Mouse (Mus musculus) stomach, embryonic 15.5 days (tissue): ENCODE data around the gene Hs6st3. TPM values are rescaled to one million over a fixed set of nuclear protein-coding genes. Genes with fewer than 3 reads are reported as not detected.

Experiments used
- ATAC-seq: fragments of 200-750 bp; cut with Nextera tagmentation; 2 replicates; pipeline ENCODE4 v1.8.0; 2017; ENCODE audit warnings: low read depth, moderate number of reproducible peaks, moderate TSS enrichment; ENCODE audit not compliant: insufficient read depth, low FRiP score
- H3K27ac ChIP-seq: fragments of 300-500 bp; sonication (generic); 2 replicates; pipeline ENCODE4 v1.5.1; 2015; ENCODE audit warnings: mild to moderate bottlenecking, inconsistent platforms
- H3K27me3 ChIP-seq: fragments of 300-500 bp; sonication (generic); replicated peaks from 2 replicates; pipeline ENCODE4 v1.6.1; 2015; ENCODE audit warnings: inconsistent platforms
- H3K36me3 ChIP-seq: fragments of 300-500 bp; sonication (generic); 2 replicates; pipeline ENCODE4 v1.6.1; 2015; ENCODE audit warnings: inconsistent platforms
- H3K4me1 ChIP-seq: fragments of 300-500 bp; sonication (generic); 2 replicates; pipeline ENCODE4 v1.6.1; 2015; ENCODE audit warnings: inconsistent platforms
- H3K4me2 ChIP-seq: fragments of 300-500 bp; sonication (generic); 2 replicates; pipeline ENCODE4 v1.6.1; 2015; ENCODE audit warnings: mild to moderate bottlenecking, inconsistent platforms
- H3K4me3 ChIP-seq: fragments of 300-500 bp; sonication (generic); replicated peaks from 2 replicates; pipeline ENCODE4 v1.5.1; 2015; ENCODE audit warnings: inconsistent platforms
- H3K9ac ChIP-seq: fragments of 300-500 bp; sonication (generic); 2 replicates; pipeline ENCODE4 v1.6.1; 2015; ENCODE audit warnings: inconsistent platforms
- H3K9me3 ChIP-seq: fragments of 300-500 bp; sonication (generic); 2 replicates; pipeline ENCODE4 v1.6.1; 2016; ENCODE audit warnings: inconsistent platforms
- WGBS: fragments of 180-500 bp; shearing (Covaris S2); methylation state at CpG from one replicate; pipeline ENCODE4 v1.1.7; 2015; 5-methylcytosine and 5-hydroxymethylcytosine counted together
- polyA plus RNA-seq: library from polyadenylated mRNA; unstranded; fragments of >200 nt; fragmentation: Nextera tagmentation; extraction: Ambion mirVana; gene quantifications from 2 replicates; pipeline ENCODE4 v1.2.1, GENCODE M21; 2015

Gene Hs6st3
- polyA plus RNA-seq, 1 experiment from 2014 or later: 0.19 TPM

DNA sequence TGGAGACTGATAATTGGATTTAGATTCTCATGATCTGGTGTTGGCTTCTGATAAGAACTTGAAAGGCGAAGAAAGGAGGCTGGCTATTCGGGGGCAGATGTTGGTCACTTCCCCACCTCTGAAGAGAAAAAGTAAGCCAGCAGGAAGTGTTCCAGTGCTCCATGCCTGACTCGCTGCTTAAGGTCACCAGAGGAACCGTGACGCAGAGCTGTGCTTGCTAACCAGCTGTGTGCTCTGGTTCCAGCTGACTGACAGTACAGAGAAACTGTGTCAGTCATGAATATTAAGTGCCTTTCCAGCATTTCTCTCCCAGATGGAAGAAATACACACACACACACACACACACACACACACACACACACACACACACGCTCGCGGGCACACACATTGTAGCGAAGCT is 694.8 kb downstream of the Hs6st3 start:
- H3K27ac ChIP-seq: no peak overlapping the region
- H3K9me3 ChIP-seq: no peaks in the 10 kb centered on the region
- 0 out of 2 replicates have a peak, but pooled peaks cover 4% of the 10 kb centered on the region for H3K4me1 ChIP-seq
- no peak overlapping the region for H3K9ac ChIP-seq
- H3K27me3 ChIP-seq: no peaks in the 10 kb centered on the region
- no peak for ATAC-seq
- H3K4me3 ChIP-seq: no peak overlapping the region
- 54% methylated on average over 9 of the region's 9 CpGs for WGBS
- H3K36me3 ChIP-seq: no peaks in the 10 kb centered on the region
- no peak overlapping the region for H3K4me2 ChIP-seq

DNA sequence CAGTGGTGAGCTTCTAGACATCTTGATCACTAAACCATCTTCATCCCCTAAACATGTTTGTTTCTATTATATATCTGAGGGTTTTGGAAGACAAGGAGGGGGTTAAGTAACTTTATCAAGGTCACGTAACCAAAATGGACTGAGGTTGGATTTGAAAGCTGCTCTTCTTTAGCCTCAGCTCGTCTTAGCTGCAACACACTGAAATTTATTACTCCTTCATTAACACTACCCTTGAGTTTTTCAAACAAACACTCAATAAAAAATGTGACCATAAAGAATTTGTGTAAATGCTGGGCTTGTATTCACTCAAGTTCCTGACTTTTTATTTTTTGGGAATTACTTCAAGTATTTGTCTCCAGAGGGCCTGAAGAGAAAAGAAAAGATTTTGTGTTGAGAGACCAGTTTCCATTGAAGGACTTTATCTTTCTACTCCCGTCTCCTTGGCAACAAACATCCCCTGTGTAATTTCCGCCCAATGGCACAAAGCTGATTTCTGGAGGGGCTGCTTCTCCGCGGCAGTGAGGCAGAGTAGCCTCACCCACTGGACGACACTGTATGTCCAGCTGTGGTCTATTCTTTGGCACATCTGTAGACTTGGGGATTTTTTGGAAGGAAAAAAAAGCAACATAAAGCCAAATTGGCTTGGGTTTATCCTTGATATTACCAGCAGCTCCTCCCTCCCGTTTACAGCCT is 696.0 kb downstream of the Hs6st3 start:
- Histone ChIP-seq H3K36me3 (no peaks in the 10 kb centered on the region), H3K4me2 (no peak overlapping the region), H3K9ac (no peak overlapping the region), H3K27ac (no peak overlapping the region), H3K9me3 (no peaks in the 10 kb centered on the region), H3K4me1 (0 out of 2 replicates have a peak, but pooled peaks cover 4% of the 10 kb centered on the region), H3K4me3 (no peak overlapping the region), H3K27me3 (no peaks in the 10 kb centered on the region)
- 48% methylated on average over 8 of the region's 8 CpGs for WGBS
- ATAC-seq: no peak

- H3K27me3 ChIP-seq: no peaks in the 10 kb centered on the region
- H3K9me3 ChIP-seq: no peaks in the 10 kb centered on the region
- no peak overlapping the region for H3K4me3 ChIP-seq
- no peak overlapping the region for H3K27ac ChIP-seq
- 87% methylated on average over 3 of the region's 3 CpGs for WGBS
- H3K4me2 ChIP-seq: no peak overlapping the region
- H3K36me3 ChIP-seq: no peaks in the 10 kb centered on the region
- ATAC-seq: no peak
- 0 out of 2 replicates have a peak, but pooled peaks cover 4% of the 10 kb centered on the region for H3K4me1 ChIP-seq
- H3K9ac ChIP-seq: no peak overlapping the region
These were observed 697.9 kb downstream of the Hs6st3 start for GRCm38 (mm10) chr14:119836051-119836450.

GRCm38 (mm10) chr14:119847540-119847939 is 709.4 kb downstream of the Hs6st3 start:
- 62% methylated on average over 12 of the region's 12 CpGs for WGBS
- Histone ChIP-seq H3K4me1 (no peaks in the 10 kb centered on the region), H3K4me3 (no peak overlapping the region), H3K9me3 (no peaks in the 10 kb centered on the region), H3K27me3 (no peaks in the 10 kb centered on the region), H3K9ac (no peak overlapping the region), H3K27ac (no peak overlapping the region), H3K36me3 (no peaks in the 10 kb centered on the region), H3K4me2 (no peak overlapping the region)
- no peak for ATAC-seq

DNA sequence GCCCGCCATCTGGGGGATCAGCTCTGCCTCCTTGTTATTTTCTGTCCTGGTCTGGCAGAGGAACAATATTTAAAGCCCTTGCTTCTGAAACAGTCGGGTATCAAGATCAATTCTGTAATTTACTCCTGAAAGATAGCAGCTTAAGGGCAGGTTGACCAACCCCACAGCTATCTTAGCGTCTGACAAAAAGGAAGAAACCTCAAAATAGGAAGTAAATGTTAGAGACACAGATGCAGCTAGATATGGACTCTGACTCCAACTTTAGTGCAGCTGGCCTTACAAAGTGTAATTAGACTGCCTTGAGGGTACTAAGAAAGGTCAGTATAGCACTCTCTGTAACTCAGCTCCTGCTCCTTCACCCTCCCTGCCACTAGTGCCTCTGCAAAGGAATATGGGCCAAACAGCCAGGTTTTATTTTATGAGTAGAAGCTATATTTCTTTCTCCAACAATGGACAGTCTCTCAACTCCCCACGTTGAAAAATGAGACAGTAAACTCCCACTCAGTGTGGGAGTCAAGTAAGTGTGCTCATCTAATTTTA is 710.7 kb downstream of the Hs6st3 start:
- WGBS: 61% methylated on average over 4 of the region's 4 CpGs

GRCm38 (mm10) chr14:119849338-119849737 is 711.2 kb downstream of the Hs6st3 start:
- no peak overlapping the region for H3K9ac ChIP-seq
- 65% methylated on average over 7 of the region's 7 CpGs for WGBS
- H3K9me3 ChIP-seq: no peaks in the 10 kb centered on the region
- H3K27ac ChIP-seq: no peak overlapping the region
- no peak for ATAC-seq
- no peak overlapping the region for H3K4me2 ChIP-seq
- H3K4me1 ChIP-seq: no peaks in the 10 kb centered on the region
- H3K36me3 ChIP-seq: no peaks in the 10 kb centered on the region
- H3K4me3 ChIP-seq: no peak overlapping the region
- H3K27me3 ChIP-seq: no peaks in the 10 kb centered on the region

More for the DNA sequence above, 710.7 kb downstream of the Hs6st3 start:
- no peak overlapping the region for H3K27ac ChIP-seq
- no peaks in the 10 kb centered on the region for H3K27me3 ChIP-seq
- no peak overlapping the region for H3K9ac ChIP-seq
- no peak for ATAC-seq
- H3K9me3 ChIP-seq: no peaks in the 10 kb centered on the region
- H3K36me3 ChIP-seq: no peaks in the 10 kb centered on the region
- H3K4me1 ChIP-seq: no peaks in the 10 kb centered on the region
- no peak overlapping the region for H3K4me2 ChIP-seq
- H3K4me3 ChIP-seq: no peak overlapping the region

- no peak for ATAC-seq
- WGBS: 18% methylated on average over 5 of the region's 5 CpGs
- no peaks in the 10 kb centered on the region for H3K4me1 ChIP-seq
- H3K36me3 ChIP-seq: no peaks in the 10 kb centered on the region
- H3K9me3 ChIP-seq: no peaks in the 10 kb centered on the region
- no peak overlapping the region for H3K9ac ChIP-seq
- H3K27ac ChIP-seq: no peak overlapping the region
- no peak overlapping the region for H3K4me3 ChIP-seq
- no peak overlapping the region for H3K4me2 ChIP-seq
- no peaks in the 10 kb centered on the region for H3K27me3 ChIP-seq
These were observed 714.0 kb downstream of the Hs6st3 start for GRCm38 (mm10) chr14:119852139-119852538.

- Histone ChIP-seq H3K36me3 (no peaks in the 10 kb centered on the region), H3K27ac (no peak overlapping the region), H3K4me3 (no peak overlapping the region), H3K9me3 (no peaks in the 10 kb centered on the region), H3K4me2 (no peak overlapping the region), H3K27me3 (no peaks in the 10 kb centered on the region), H3K9ac (no peak overlapping the region), H3K4me1 (no peaks in the 10 kb centered on the region)
- WGBS: 57% methylated on average over 23 of the region's 23 CpGs
- ATAC-seq: no peak
These were observed 719.5 kb downstream of the Hs6st3 start for GRCm38 (mm10) chr14:119857338-119858291.

- Histone ChIP-seq H3K4me2 (no peak overlapping the region), H3K27ac (no peak overlapping the region), H3K4me3 (no peak overlapping the region), H3K36me3 (no peaks in the 10 kb centered on the region), H3K27me3 (no peaks in the 10 kb centered on the region), H3K9ac (no peak overlapping the region), H3K4me1 (no peaks in the 10 kb centered on the region), H3K9me3 (no peaks in the 10 kb centered on the region)
- WGBS: 92% methylated on average over 4 of the region's 4 CpGs
- no peak for ATAC-seq
These were observed 735.5 kb downstream of the Hs6st3 start for GRCm38 (mm10) chr14:119873617-119874016.

- Histone ChIP-seq H3K9ac (no peak overlapping the region), H3K27me3 (no peaks in the 10 kb centered on the region), H3K9me3 (no peaks in the 10 kb centered on the region), H3K4me3 (no peak overlapping the region), H3K27ac (no peak overlapping the region), H3K4me2 (no peak overlapping the region), H3K36me3 (no peaks in the 10 kb centered on the region), H3K4me1 (no peaks in the 10 kb centered on the region)
- ATAC-seq: no peak
- WGBS: 90% methylated on average over 8 of the region's 8 CpGs
These were observed 754.8 kb downstream of the Hs6st3 start for GRCm38 (mm10) chr14:119892922-119893321.

DNA sequence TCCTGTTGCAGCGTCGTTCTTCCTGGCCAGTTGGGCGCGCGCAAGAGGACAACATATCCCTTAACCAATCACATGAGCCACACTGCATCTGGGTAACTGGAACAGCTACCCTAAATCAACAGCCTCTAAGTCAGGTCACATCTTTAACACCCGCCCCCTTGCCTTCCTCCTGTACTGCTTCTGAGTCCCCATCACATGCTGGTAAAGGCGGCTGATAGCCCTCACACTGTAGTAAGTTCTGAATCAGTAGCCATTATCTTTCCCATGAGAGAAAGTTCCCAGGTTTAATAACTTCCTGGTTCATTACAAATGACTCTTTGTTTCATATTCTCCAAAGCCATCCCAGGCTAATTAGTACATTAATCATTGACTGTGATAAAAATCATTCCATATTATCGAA is 757.0 kb downstream of the Hs6st3 start:
- H3K36me3 ChIP-seq: no peaks in the 10 kb centered on the region
- H3K27me3 ChIP-seq: no peaks in the 10 kb centered on the region
- no peaks in the 10 kb centered on the region for H3K9me3 ChIP-seq
- ATAC-seq: no peak
- H3K4me3 ChIP-seq: no peak overlapping the region
- H3K9ac ChIP-seq: no peak overlapping the region
- 85% methylated on average over 8 of the region's 8 CpGs for whole genome bisulfite sequencing
- H3K4me1 ChIP-seq: no peaks in the 10 kb centered on the region
- no peak overlapping the region for H3K4me2 ChIP-seq
- H3K27ac ChIP-seq: no peak overlapping the region
